Mouse (Mus musculus) lung, embryonic 15.5 days (tissue): ENCODE results near the gene Ubb. TPM values are rescaled to one million over a fixed set of nuclear protein-coding genes. Genes with fewer than 3 reads are reported as not detected.

Source experiments
- ATAC-seq: fragments of 200-750 bp; cut with Nextera tagmentation; 2 replicates; pipeline ENCODE4 v1.8.0; 2017; ENCODE audit warnings: moderate number of reproducible peaks, borderline replicate concordance; ENCODE audit not compliant: low FRiP score, low TSS enrichment; ENCODE audit errors: extremely low read depth
- H3K27ac ChIP-seq: fragments of 300-500 bp; sonication (generic); 2 replicates; pipeline ENCODE4 v1.5.1; 2015; ENCODE audit warnings: moderate library complexity, mild to moderate bottlenecking, inconsistent platforms
- H3K27me3 ChIP-seq: fragments of 300-500 bp; sonication (generic); 2 replicates; pipeline ENCODE4 v1.6.1; 2015; ENCODE audit warnings: inconsistent platforms
- H3K36me3 ChIP-seq: fragments of 300-500 bp; sonication (generic); 2 replicates; pipeline ENCODE4 v1.6.1; 2015; ENCODE audit warnings: inconsistent platforms
- H3K4me1 ChIP-seq: fragments of 300-500 bp; sonication (generic); 2 replicates; pipeline ENCODE4 v1.6.1; 2015; ENCODE audit warnings: inconsistent platforms
- H3K4me2 ChIP-seq: fragments of 300-500 bp; sonication (generic); 2 replicates; pipeline ENCODE4 v1.6.1; 2015; ENCODE audit warnings: inconsistent platforms, mild to moderate bottlenecking, moderate library complexity
- H3K4me3 ChIP-seq: fragments of 300-500 bp; sonication (generic); 2 replicates; pipeline ENCODE4 v1.5.1; 2015; ENCODE audit warnings: mild to moderate bottlenecking, inconsistent platforms
- H3K9ac ChIP-seq: fragments of 300-500 bp; sonication (generic); 2 replicates; pipeline ENCODE4 v1.6.1; 2015; ENCODE audit warnings: inconsistent platforms
- H3K9me3 ChIP-seq: fragments of 300-500 bp; sonication (generic); 2 replicates; pipeline ENCODE4 v1.6.1; 2016; ENCODE audit warnings: inconsistent platforms
- WGBS: fragments of 180-500 bp; shearing (Covaris S2); methylation state at CpG from one replicate; pipeline ENCODE4 v1.1.7; 2015; 5-methylcytosine and 5-hydroxymethylcytosine counted together
- polyA plus RNA-seq: library from polyadenylated mRNA; unstranded; fragments of >200 nt; fragmentation: Nextera tagmentation; extraction: Ambion mirVana; gene quantifications from 2 replicates; pipeline ENCODE4 v1.2.1, GENCODE M21; 2015

Ubb gene
- polyA plus RNA-seq, 1 experiment from 2014 or later: 3,186 TPM

GRCm38 (mm10) chr11:62598571-62598970 is 47.6 kb downstream of the Ubb start:
- ATAC-seq: no peak
- 43% methylated on average over 4 of the region's 4 CpGs for WGBS
- Histone ChIP-seq H3K9ac (no peak overlapping the region), H3K27me3 (no peaks in the 10 kb centered on the region), H3K4me3 (no peak overlapping the region), H3K4me1 (peaks cover 17% of the 10 kb centered on the region; the same call in 1 of the 2 replicates), H3K9me3 (no peaks in the 10 kb centered on the region), H3K27ac (no peak overlapping the region), H3K4me2 (no peak overlapping the region), H3K36me3 (no peaks in the 10 kb centered on the region)

- H3K9me3 ChIP-seq: no peaks in the 10 kb centered on the region
- 9% methylated on average over 17 of the region's 17 CpGs for WGBS
- peak; percentile 5 for ATAC-seq
- H3K9ac ChIP-seq: peak overlapping the region; percentile 38
- no peaks in the 10 kb centered on the region for H3K27me3 ChIP-seq
- H3K4me1 ChIP-seq: peaks cover 42% of the 10 kb centered on the region
- H3K4me3 ChIP-seq: peak overlapping the region; percentile 67
- peak overlapping the region; percentile 68 for H3K4me2 ChIP-seq
- peak overlapping the region; percentile 89 for H3K27ac ChIP-seq
- H3K36me3 ChIP-seq: peaks cover 31% of the 10 kb centered on the region
Observed at GRCm38 (mm10) chr11:62601732-62602618, 51.0 kb downstream of the Ubb start.

Other genes with a start within 250 kb of the Ubb start
- gene Pigl, start 92.7 kb upstream of the Ubb start, polyA plus RNA-seq: 7.7 and 9.0 TPM in 2 replicates
- gene Ncor1, start 92.6 kb upstream of the Ubb start, polyA plus RNA-seq: 145 and 156 TPM in 2 replicates
- 13.7 and 14.1 TPM in 2 replicates for gene Cenpv, start 11.9 kb upstream of the Ubb start, polyA plus RNA-seq
- gene Trpv2, start 23.3 kb downstream of the Ubb start, polyA plus RNA-seq: 4.6 and 5.5 TPM in 2 replicates
- 12.6 and 13.0 TPM in 2 replicates for gene Lrrc75a, start 97.4 kb downstream of the Ubb start, polyA plus RNA-seq
- gene Mmgt2, start 97.5 kb downstream of the Ubb start, polyA plus RNA-seq: 40.9 and 42.1 TPM in 2 replicates
- gene Zfp287, start 180.7 kb downstream of the Ubb start, polyA plus RNA-seq: 5.8 and 6.6 TPM in 2 replicates
- gene Gm10428, start 201.9 kb downstream of the Ubb start, polyA plus RNA-seq: not detected in 2 replicates
- 16.6 and 16.7 TPM in 2 replicates for gene Zfp286, start 238.3 kb downstream of the Ubb start, polyA plus RNA-seq